Mouse (Mus musculus): ENCODE results near the gene Pou2af1.

- TF ChIP-seq CTCF (IDR thresholded peaks at IDR 0.05; ENCODE audit: control insufficient read depth, insufficient read depth, insufficient replicate concordance, low read depth, low read length) = no peak
- TF ChIP-seq POLR2A (IDR thresholded peaks at IDR 0.05; ENCODE audit: control insufficient read depth, low read depth, low read length) = no peak
Observed at GRCm38 (mm10) chr9:51211191-51211590, 2.3 kb upstream of the Pou2af1 start.

Data from testis, adult 2 months (tissue).